Mouse (Mus musculus): ENCODE data around the gene Arhgef11. TPM values are rescaled to one million over a fixed set of nuclear protein-coding genes. Genes with fewer than 3 reads are reported as not detected.

Arhgef11 gene
- total and polyA plus RNA-seq, 3 experiments, result 2.0 to 4.9 TPM; not detected in 1

DNA sequence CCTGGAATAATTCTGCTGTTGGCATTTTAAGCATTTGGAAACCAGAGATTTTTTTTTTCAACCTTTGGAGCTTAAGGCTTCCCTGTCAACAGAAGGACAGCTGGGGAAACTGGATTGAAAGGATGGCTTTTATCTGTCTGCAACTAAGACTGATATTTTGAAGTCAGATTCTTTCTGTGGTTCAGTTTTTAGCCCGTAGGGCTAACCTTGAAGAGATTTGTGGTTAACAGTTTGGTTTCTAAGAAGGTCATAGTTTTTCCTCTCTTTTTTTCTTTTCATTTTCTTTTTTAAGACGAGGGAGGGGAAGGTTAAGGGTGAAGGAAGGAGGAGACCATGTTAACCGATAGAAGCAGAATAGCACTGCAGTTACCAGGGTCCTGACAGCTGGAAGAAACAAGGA is 881 bp downstream of the Arhgef11 start (continued):
- TF ChIP-seq MYB (IDR thresholded peaks at IDR 0.05; ENCODE audit: low read depth, low read length) (no peak), MXI1 (IDR thresholded peaks at IDR 0.05; ENCODE audit: low read depth, low read length) (0 out of 2 replicates have a peak, but pooled peaks have one; percentile 7), ZKSCAN1 (IDR thresholded peaks at IDR 0.05; ENCODE audit: low read depth, low read length) (no peak), POLR2AphosphoS5 (IDR thresholded peaks at IDR 0.05; ENCODE audit: borderline replicate concordance, low read depth, low read length) (no peak), HCFC1 (IDR thresholded peaks at IDR 0.05; ENCODE audit: low read depth, low read length) (no peak), SMC3 (IDR thresholded peaks at IDR 0.05; ENCODE audit: low read depth, low read length) (no peak)

DNA sequence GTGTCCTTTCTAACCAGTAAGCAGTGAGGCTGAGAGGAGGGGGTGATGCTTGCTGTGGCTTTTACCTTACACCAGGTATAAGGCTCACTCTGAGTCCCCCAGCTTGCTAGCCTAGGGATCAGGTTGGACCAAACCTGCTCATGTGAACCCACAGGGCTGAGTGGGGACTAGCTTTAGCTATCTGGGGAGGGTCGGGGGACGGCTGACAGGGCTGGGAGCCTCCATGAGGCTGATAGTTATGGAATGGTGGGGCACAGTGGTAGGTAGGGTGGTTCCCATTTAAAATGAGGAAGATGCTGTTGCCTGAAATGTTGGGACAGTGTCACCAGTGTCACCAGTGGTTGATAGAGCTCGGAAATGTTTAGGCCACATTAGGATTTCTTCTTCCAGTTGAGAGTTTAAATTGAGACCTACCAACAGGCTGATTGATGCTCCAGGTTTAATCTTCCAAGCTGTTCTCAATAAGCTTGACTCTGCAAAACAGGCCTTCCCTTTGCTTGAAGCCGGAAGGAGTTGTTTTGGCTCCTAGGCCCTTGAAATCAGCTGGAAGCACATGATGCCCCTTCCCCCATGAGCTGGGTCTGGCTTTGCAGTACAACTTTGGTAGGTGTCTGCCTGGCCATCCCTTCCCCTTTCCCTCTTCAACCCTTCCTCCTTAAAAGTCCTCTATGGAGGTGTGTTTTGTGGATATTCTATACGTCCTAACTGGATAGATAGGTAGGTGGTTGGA is 1.8 kb downstream of the Arhgef11 start:
- Histone ChIP-seq H3K9ac (ENCODE audit: control insufficient read depth, low read depth, low read length, poor library complexity, severe bottlenecking) (no peak overlapping the region), H3K27me3 (ENCODE audit: control insufficient read depth in 1 of 2, insufficient read depth in 2 of 2, low read length in 2 of 2) (no peaks in the 10 kb centered on the region)
- TF ChIP-seq POLR2AphosphoS2 (IDR thresholded peaks at IDR 0.05; ENCODE audit: low read length) (no peak), MAX (IDR thresholded peaks at IDR 0.05; ENCODE audit: low read length) (no peak), EP300 (IDR thresholded peaks at IDR 0.05; ENCODE audit: low read depth in 1 of 2, low read length in 2 of 2) (no peak), HCFC1 (IDR thresholded peaks at IDR 0.05; ENCODE audit: low read depth, low read length) (no peak)

DNA sequence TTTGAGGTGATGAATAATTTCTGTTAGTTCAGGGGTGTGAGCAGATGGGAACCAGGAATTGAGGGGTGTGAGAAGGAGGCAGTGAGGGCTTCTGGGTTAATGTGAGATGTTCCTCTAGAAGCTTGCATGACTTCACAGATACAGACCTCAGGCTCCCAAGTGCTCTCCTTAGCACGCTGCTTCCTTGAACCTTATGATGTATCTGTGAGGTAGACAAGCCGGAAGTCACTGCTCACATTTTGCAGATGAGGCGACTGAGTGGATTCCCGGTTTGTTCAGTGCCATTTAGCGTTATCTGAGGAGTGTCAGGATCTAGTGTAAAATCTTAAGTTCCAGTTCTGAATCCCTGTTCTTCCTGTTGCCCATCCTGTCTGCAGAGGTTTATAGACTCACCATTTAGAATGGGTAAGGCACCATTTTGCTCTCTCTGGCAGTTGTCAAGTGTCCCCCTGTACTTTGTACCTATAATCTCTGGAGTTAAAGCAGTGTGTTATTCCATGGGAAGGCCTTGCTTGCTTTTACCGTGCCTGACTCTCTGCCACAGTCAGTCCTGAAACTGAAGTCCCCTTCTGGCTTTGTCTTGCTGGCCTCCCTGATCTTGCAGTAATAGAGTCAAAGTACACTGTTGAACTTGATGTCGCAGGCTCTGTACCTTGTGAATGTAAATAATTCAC is 3.0 kb downstream of the Arhgef11 start:
- TF ChIP-seq ZNF384 (IDR thresholded peaks at IDR 0.05; ENCODE audit: low read depth, low read length), result peak; percentile 31; the same call in 1 of the 2 replicates
- TF ChIP-seq HCFC1 (IDR thresholded peaks at IDR 0.05; ENCODE audit: low read depth, low read length), result no peak
- Histone ChIP-seq H3K9me3 (replicated peaks; ENCODE audit: insufficient read depth, low read length) (no peaks in the 10 kb centered on the region), H3K79me2 (ENCODE audit: control insufficient read depth, insufficient read depth, low read length, poor library complexity) (peaks cover 2% of the 10 kb centered on the region; the same call in 1 of the 2 replicates), H3K9ac (ENCODE audit: control insufficient read depth, low read depth, low read length, poor library complexity, severe bottlenecking) (no peak overlapping the region), H3K27ac (ENCODE audit: control insufficient read depth, low read depth, low read length) (no peak overlapping the region), H3K4me3 (ENCODE audit: control insufficient read depth in 1 of 2, insufficient read depth in 1 of 2, low read depth in 2 of 2, low read length in 2 of 2) (no peak overlapping the region), H3K4me1 (ENCODE audit: control insufficient read depth in 1 of 2, insufficient read depth in 2 of 2, low read length in 2 of 2) (peaks cover 0 to 21% of the 10 kb centered on the region in 2 experiments; a peak in 3 of 4 replicates), H3K36me3 (ENCODE audit: control insufficient read depth in 1 of 2, insufficient read depth in 2 of 2, low read length in 2 of 2) (peaks cover 0 to 7% of the 10 kb centered on the region in 2 experiments; a peak in 2 of 4 replicates), H3K27me3 (ENCODE audit: control insufficient read depth in 1 of 2, insufficient read depth in 2 of 2, low read length in 2 of 2) (no peaks in the 10 kb centered on the region)
- DNase-seq (ENCODE audit: low read depth, low spot score), result no peak

More for the DNA sequence above, 1.8 kb downstream of the Arhgef11 start:
- peaks cover 0 to 21% of the 10 kb centered on the region in 2 experiments; a peak in 3 of 4 replicates for H3K4me1 ChIP-seq (ENCODE audit: control insufficient read depth in 1 of 2, insufficient read depth in 2 of 2, low read length in 2 of 2)
- peaks cover 0 to 7% of the 10 kb centered on the region in 2 experiments; a peak in 2 of 4 replicates for H3K36me3 ChIP-seq (ENCODE audit: control insufficient read depth in 1 of 2, insufficient read depth in 2 of 2, low read length in 2 of 2)
- no peak overlapping the region for H3K27ac ChIP-seq (ENCODE audit: control insufficient read depth, low read depth, low read length)
- peaks cover 2% of the 10 kb centered on the region; the same call in 1 of the 2 replicates for H3K79me2 ChIP-seq (ENCODE audit: control insufficient read depth, insufficient read depth, low read length, poor library complexity)
- H3K4me3 ChIP-seq (ENCODE audit: control insufficient read depth in 1 of 2, insufficient read depth in 1 of 2, low read depth in 2 of 2, low read length in 2 of 2), result no peak overlapping the region
- no peak for DNase-seq (ENCODE audit: low read depth, low spot score)
- no peaks in the 10 kb centered on the region for H3K9me3 ChIP-seq (replicated peaks; ENCODE audit: insufficient read depth, low read length)
